Mouse (Mus musculus) adipocyte (in vitro differentiated cells): ENCODE measurements around the gene Gm10197.

ENCODE experiments used
- DNase-seq: peaks from one replicate; pipeline ENCODE4 v3.0.0-alpha.2; 2016; ENCODE audit warnings: low spot score

Gene Gm10197

DNA sequence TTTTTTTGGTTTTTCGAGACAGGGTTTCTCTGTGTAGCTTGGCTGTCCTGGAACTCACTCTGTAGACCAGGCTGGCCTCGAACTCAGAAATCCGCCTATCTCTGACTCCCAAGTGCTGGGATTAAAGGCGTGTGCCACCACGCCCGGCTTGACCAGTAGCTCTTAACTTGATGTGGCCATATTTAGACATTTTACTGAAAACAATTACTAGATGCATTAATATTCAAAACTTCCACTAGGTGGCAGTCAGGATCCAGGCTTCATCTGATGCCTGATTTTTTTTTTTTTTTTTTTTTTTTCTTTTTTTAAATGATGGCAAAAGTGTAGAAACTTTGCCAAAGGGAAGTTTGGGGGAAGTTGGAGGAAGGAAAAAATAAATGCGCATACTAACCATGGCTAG, 23.0 kb upstream of the Gm10197 start:
- peak; percentile 87 for DNase-seq

DNA sequence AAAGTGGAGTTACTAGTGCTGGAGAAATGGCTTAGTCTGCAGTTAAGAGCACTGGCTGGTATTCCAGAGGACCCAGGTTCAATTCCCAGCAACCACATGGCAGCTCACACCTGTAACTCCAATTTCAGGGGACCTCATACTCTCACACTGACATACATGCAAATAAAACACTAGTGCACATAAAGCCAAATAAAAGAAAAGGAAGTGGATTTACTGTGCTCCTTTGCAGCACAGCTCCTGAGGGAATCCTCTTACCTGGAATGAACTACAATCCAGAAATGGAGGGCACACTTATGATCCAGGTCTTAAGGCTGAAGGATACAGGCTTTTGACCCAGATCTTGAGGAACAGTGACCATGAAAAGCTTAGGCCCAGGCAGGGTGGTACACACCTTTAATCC, 22.1 kb upstream of the Gm10197 start:
- DNase-seq, result no peak

DNA sequence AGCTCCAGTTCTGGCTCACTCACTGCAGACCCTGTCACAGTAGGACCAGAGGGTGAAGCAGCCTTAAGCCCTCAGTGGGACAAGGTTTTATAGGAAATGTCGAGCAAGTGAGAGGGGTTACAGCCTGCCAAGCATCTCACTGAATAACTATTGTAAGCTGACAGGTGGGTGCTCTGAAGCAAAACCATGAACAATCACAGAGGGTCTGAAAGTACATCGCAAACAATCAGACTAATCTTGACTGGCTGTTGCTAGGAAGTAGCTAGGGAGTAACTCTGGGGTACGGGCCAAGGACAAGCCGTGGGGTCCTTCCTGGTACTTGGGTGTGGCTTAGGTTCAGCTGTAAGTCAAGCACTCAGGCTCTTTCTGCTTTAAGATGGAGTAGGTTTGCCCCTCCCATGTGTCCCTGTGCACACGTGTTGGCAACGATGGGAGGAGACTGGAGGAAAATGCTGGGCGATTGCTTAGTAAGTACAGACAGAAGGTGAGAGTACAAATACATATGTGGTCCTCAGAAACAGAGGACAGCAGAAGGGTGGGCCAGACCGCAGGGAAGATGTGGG, 21.3 kb upstream of the Gm10197 start:
- no peak for DNase-seq

DNA sequence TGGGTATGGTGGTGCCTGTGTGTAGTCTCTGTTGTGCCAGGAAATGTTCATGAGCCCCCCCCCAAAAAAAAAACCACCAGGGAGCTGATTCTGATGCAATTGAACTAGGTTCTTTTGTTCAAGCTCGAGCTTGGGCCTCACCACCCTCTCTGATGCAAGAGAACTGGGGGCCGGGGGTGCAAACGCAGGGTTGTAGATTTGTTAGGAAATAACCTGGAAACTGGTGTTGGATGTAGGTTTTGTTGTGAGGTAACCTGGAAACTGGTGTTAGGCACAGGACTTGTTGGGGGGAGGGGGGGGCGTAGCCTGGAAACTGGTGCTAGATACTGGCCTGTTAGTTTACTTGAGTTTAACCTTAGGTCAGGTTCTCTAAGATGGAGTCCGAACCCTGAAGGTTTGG, 20.2 kb upstream of the Gm10197 start:
- DNase-seq, result peak; percentile 24

DNA sequence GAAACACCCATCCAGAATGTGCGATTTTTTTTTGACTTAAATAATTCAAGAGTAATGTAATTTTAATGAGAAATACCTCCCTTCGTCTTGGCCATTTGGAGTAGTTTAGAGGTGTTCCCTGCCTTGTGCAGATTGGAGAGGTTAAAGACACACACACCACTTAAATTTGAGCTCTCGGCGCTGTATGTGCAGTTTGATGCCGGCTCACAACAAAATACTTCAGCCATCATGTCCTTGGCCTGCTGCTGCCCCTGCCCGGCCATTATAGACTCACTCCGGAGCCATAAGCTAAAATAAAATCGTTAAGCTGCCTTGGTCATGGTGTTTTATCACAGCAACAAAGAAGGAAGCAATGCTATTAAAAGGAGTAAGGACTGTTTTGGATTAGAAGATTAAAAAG, 19.8 kb upstream of the Gm10197 start:
- DNase-seq, result peak; percentile 24

DNA sequence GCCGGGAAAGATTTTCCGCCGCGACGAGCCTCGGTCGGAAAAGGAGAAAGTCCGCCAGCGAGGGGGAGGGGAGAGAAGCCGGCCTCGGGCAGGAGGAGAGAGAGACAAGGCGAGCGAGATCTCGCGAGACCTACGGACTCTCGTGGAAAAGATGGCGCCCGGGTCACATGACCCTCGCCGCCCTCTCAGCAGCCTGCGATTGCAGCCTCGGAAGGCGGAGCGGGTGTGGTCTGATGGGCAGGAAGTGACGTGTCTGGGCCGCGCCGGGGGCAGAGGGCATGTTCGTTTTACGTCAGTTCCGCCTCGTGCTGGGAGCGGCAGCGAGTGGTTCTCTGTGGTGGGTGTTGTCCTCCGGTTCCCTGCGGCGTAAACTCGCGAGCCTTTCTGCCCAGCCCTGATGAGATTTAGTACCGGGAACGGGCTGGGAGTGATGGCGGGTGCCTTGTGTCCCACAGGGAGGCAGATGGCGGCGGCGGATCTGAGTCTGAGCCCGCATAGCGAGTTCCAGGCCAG, 19.0 kb upstream of the Gm10197 start, which contains the start of gene Smndc1:
Smndc1 (minus strand) TSS at position 84 of the 513 bp plus-strand sequence.
- peak; percentile 99 for DNase-seq

DNA sequence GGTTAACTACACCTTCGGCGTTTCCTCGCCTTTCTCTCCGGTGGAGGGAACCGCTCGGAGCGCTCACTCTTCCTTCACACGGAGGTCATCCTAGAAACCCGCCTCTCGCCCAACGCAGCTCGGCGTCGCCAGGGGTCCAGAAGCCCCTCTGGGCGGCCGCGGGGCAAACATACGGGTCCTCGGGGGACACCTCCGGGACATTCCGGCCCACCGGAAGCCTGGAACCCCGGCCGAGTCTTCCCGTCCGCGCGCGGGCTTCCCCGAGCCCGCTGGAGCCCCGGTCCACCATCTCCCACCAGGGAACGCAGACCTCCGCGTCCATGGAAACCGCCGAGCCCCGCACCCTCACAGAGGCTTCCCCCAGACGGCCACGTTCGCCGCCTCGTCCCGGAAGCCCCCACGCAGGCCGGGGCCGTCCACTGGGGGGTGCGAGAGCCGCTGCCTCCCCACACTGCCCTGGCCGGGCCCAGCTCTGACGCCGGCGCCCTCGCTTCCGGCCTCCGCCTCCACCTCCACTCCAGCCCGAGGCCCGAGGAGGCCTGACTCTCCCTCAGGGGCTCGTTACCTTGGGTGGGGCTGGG, 18.4 kb upstream of the Gm10197 start:
- peak; percentile 24 for DNase-seq

DNA sequence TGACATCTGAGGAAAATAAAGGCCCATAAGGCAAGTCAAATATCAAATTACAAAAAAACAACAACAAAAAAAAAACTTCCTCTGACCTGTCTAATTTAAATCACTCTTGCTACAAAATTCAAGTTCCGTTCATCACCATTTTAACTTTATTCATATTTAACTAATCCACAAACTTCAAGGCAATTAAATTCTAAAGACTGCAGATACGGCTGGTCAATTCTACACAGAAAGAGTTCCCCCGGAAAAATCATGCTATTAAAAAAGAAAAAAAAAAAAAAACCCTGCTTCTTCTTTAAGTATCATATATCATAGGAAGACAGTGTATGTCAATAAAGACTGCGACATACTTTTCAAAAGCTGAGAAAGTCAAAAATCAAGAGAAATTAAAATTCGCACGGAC, 17.9 kb upstream of the Gm10197 start:
- DNase-seq, result no peak

DNA sequence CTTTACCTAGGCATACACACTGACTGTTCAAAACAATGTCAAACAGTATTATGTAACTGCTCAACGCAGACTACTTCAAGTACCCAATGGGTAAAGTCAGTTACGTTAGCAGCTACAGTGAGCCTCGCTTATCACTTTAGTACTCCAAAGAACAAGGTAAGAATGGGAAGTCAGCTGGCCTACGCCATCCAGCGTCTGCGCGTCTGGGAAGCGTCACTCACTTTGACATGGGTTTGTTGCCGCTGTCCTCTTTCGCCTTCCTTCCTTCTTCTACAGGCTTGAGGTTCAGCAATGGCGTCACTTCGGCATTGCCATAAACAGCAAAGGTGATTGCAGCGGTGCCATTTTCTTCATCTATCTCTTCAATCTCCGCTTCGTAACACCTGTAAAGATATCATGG, 11.8 kb upstream of the Gm10197 start:
- DNase-seq, result no peak

DNA sequence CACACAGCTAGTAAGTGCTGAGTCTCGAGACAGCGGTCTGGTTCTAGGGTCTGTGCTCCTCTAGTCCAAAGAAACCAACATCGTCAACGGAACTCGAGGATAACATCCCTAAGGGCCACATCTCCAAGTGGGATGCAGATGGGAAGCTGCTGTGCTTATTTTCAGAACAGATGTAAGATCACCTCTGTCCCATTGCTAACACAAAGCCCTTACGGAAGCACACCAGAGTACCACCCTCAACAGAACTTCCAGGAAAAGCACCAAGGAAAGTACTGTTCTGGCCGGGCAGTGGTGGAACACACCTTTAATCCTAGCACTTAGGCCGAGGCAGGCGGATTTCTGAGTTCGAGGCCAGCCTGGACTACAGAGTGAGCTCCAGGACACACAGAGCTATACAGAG, 6.9 kb upstream of the Gm10197 start:
- no peak for DNase-seq

DNA sequence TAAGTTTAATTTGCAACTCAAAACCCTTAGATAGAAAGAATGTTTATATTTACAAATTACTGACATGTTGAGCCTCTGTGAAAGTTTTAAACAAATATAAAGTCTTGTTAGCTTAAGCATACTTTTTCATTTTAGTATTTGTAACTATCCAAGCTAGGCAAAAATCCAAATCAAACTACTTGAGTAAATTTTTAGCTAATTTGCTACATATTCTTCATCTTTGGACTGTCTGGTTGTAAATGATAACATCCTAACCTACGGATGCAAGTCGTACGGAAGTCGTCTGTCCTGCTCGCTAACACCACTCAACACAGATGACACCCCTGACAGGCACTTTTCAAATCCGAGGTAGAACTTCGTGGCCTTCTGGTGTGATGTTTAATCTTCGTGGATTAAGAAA, 6.1 kb upstream of the Gm10197 start:
- no peak for DNase-seq

DNA sequence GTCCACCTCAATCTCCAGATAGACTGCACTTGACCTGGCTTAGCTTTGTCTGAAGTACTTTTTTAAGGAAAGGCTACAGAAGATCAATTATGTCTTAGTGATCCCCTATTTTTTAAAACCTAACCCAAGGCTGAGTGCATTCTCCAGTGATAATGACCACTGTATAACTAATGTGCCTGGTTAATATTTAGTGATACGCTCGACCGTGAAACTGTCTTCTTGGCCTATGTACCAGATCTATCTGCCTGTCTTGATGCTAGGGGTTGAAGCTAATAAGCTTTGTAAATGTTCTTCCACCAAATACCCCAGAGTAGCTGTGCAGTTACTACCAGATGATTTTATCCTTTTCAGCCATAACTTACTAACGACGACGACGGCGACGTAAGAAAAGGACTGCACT, 4.2 kb upstream of the Gm10197 start:
- DNase-seq, result no peak

DNA sequence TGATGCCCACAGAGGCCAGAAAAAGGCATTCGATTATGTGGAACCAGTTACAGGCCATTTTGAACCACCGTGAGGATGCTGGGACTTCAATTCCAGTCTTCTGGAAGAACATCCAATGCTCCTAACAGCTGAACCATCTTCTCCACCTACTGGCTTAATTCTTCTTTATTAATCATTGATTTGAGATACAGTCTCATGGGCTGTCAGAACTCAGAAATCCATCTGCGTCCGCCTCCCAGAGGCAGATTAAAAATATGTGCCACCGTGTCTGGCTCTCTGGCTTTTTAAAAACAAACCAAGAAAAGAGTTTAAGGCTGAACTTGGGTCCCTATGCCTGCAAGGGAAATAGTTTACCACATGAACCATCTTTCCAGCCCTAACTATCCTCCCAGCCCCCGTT, 3.7 kb upstream of the Gm10197 start:
- DNase-seq, result no peak

DNA sequence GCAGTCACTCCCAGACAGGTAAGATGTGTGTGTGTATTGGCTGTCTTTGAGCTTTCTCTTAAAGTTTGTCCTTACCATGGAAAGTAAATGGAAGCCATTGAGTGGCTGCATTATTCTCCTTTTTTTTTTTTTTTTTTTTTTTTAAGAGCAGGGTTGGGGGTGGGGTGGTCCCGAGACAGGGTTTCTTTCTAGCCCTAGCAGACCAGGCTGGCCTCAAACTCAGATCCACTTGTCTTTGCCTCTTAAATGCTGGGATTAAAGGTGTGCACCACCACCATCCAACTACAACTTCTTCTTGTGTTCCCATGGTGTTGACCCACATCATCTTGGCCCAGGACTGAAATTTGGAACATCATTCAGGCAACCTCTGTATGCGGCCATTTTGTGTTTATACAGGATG, 2.0 kb upstream of the Gm10197 start:
- no peak for DNase-seq

DNA sequence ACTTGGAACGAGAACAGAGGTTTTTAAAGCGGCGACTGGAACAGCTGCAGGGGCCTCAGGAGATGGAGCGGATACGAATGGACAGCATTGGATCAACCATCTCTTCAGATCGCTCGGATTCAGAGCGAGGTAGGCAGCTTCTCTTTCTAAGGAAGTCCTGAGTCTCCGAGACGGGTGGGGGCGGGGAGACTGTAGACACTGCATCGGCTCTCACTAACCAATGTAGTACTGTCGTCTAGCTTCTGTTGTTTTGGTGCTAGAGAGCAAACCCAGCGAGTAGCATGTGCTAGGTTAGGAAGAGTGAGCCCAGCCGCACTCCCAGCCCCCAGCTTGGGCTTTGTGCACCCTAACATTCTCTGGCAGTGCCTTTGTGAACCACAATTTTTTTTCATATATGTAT, 1.3 kb downstream of the Gm10197 start:
- DNase-seq, result no peak

DNA sequence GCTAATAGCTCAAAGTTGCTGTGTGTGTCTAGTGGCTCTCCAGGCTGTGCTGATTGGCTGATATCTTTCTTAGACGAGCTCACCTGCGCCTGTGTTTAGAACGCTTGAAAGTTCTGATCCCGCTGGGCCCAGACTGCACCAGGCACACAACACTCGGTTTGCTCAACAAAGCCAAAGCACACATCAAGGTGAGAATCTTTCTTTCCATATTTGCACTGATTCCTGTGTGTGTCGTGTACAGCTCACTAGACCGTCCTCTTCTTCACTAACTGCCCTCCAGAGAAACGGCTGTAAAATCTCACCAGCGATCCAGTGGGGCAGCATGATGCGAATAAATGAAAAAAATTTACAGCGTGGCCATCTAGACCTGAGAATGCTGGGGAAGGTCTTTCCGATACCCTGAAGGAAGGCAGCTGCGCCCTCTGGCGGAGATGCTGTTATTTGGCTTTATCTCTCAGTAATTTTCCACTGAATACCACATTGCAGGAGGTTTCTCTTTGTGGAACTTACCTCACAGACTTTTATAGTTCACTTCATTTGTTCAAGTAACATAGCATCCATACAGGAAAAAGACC, 2.0 kb downstream of the Gm10197 start:
- DNase-seq, result peak; percentile 63

DNA sequence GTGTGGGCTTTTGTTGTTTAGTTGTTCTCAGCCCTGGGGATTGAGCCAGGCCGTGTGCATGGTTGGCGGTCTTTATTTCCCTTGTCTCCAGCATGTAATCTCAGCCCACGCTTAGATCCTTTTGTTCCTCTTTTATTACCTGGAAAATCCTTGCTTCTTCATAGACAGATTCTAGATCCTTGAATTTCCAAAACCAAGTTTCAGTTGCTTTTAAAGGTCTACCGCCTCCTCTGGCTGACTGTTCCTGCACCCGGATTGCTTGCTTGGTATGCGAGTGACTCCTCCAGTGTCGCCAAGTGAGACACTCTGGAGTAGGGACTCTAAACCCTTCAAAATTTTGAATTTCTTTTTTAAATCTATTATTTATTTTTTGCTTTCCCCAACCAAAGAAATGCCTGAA, 4.7 kb downstream of the Gm10197 start:
- no peak for DNase-seq

DNA sequence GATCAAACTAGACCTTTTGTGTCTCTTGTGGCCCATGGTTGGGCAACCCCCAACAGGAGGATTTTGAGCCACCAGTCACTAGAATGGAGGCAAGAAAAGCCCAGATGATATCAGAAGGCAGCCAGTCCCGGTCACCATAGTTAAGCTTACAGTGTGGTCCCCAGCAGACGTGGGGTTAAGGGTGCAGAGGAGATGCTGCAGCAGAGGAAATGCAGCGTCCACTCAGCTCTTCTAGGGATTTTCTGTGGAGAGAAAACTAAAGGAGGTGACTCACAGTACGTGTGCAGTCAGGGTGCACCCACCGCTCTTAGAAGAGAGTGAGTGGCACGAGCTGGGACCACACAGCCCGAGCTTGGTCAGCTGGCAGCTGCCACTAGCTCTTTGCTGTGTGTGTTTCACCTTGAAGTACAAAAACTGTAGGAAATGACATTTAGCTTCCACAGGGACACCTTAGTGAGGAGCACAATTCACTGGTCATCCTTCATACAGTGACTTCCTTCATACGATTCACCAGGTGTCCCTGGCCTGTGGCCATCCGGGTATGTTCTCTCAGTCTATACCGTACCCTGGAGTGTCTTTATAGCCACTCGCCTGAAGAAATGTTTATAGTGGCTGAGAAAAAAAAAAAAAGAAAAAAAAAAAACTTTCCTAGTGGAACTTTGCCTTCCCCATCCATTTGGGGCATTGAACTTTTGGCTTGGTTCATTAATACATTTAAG, 5.3 kb downstream of the Gm10197 start:
- no peak for DNase-seq

DNA sequence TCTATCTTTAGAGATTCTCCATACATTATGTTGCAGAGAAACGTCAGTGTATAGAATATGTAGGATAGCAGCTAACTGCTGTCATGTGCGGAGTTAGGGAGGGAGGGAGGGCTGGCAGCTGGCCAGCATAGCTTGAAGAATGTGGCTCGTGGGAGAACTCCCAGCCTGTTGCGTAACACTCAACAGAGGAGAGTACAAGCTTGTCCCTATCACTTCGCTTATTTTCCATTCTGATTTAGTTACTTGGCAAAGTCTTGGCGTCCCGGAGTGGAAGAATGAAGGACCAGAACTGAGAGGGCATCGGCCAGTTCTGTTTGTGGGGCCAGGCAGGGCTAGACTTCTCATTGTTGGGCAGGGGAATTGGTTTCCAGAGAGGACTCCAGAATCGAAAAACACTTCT, 6.6 kb downstream of the Gm10197 start:
- peak; percentile 87 for DNase-seq

DNA sequence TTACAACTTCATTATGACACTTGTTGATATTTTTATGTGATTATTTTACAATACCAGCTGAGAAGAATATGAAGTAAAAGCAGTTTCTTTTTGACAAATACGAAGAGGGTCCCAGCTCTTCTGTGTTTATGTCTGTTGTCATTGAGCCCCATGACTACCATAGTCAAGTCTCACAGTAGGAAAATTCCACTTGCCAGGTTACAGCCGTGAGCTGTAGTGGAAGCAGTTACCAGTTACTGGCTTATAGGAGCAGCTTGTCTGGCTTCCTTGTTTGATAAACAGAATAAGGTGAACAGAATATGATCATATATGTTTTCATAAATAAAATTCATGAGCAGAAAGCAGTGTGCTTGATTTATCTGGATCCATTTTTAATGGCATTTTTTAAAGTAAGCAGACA, 7.0 kb downstream of the Gm10197 start:
- DNase-seq, result no peak

DNA sequence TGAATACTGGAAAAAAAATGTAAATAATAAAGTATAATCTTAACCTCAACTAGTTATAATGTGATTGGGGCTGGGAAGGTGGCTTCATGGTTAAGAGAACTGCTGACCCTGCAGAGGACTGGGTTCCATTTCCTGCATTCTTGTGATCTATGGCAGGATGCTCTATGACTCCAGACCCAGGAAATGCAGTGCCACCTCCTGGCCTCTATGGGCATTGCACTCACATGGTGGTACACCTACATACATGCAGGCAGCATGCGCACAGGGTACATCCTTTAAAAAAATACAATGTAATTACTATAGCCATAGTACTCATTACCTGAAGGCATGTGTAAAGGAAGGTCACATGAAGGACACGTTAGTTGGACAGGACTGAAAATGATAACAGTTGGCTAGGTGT, 8.6 kb downstream of the Gm10197 start:
- DNase-seq, result no peak

DNA sequence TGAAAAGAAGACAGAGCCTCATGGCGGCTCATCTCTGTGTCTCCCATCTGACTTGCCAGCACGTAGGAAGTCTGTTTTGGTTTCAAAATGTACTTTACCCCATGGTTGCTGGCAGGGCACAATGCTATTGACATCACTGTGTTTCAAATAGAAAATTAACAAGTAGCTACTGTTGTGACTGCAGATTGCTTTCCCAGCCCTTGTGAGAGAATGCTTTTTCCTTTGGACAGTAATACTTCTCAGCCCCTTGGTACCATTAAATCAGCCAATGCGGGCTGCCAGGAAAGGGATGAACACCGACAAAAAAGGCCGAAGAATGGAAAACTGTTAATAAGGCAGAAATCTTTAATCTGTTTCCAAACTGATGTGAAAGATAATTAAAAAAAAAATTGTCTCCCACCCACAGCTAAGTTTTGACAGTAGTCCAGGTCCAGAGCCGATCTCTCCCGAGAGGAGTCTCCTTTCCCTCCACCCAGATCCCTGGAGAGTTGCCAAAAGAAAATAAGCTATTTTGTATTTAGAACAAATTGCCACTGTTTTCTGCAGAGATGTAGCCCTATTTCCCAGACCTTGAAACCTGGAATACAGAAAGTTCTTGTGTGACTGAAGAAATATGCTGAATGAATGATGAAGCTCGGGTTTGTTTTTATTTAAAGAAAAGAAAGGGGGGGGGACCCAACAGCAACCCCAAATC, 11.2 kb downstream of the Gm10197 start:
- DNase-seq, result peak; percentile 29
